Mouse (Mus musculus): Measurements from ENCODE around the gene Pfkm. TPM values are rescaled to one million over a fixed set of nuclear protein-coding genes. Genes with fewer than 3 reads are reported as not detected.

The Pfkm gene
- polyA plus RNA-seq, 1 experiment from 2014 or later: 102 TPM

DNA sequence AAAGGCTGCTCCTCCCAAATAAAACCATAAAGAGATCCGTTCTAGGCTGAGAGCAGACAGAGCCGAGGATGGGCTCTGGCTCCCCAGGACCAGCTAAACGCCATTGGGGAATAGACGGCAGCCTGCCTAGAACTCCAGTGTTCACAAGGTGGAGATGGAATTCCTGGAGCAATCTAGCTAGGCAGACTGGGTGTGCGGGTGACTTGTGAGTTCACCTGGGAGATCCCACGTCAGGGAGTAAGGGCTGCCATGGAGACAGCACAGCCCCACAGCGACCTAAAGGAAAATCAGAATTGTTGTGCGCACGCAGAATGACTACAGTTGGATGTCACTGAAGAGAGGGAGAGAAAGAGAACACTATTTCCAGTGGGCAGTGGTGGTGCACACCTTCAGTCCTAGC is 23.9 kb upstream of the Pfkm start:
- Histone ChIP-seq H3K4me3 (ENCODE audit: low read depth, low read length) (no peak overlapping the region), H3K27ac (ENCODE audit: low read length) (no peak overlapping the region), H3K9ac (ENCODE audit: low read depth, low read length) (no peak overlapping the region), H3K36me3 (ENCODE audit: control insufficient read depth, insufficient read depth, low read length) (peaks cover 29% of the 10 kb centered on the region), H3K9me3 (replicated peaks; ENCODE audit: control insufficient read depth, low read length, poor library complexity, severe bottlenecking) (no peaks in the 10 kb centered on the region), H3K4me2 (ENCODE audit: low read length) (no peak overlapping the region), H3K4me1 (ENCODE audit: control insufficient read depth, insufficient read depth, low read length) (no peaks in the 10 kb centered on the region), H3K27me3 (ENCODE audit: control insufficient read depth, insufficient read depth, low read depth, low read length) (no peaks in the 10 kb centered on the region)
- ATAC-seq: no peak
- 88% methylated on average over 9 of the region's 9 CpGs for WGBS

- no peak for ATAC-seq
- H3K4me1 ChIP-seq (ENCODE audit: control insufficient read depth, insufficient read depth, low read length): no peaks in the 10 kb centered on the region
- H3K9me3 ChIP-seq (replicated peaks; ENCODE audit: control insufficient read depth, low read length, poor library complexity, severe bottlenecking): no peaks in the 10 kb centered on the region
- WGBS: 90% methylated on average over 8 of the region's 8 CpGs
- peaks cover 27% of the 10 kb centered on the region for H3K36me3 ChIP-seq (ENCODE audit: control insufficient read depth, insufficient read depth, low read length)
- no peak overlapping the region for H3K4me2 ChIP-seq (ENCODE audit: low read length)
- no peaks in the 10 kb centered on the region for H3K27me3 ChIP-seq (ENCODE audit: control insufficient read depth, insufficient read depth, low read depth, low read length)
- no peak overlapping the region for H3K9ac ChIP-seq (ENCODE audit: low read depth, low read length)
- H3K27ac ChIP-seq (ENCODE audit: low read length): no peak overlapping the region
- no peak overlapping the region for H3K4me3 ChIP-seq (ENCODE audit: low read depth, low read length)
These were observed 22.7 kb upstream of the Pfkm start for GRCm38 (mm10) chr15:98069566-98070245.

- ATAC-seq: no peak
- no peak overlapping the region for H3K4me3 ChIP-seq (ENCODE audit: low read depth, low read length)
- H3K9ac ChIP-seq (ENCODE audit: low read depth, low read length): no peak overlapping the region
- H3K27ac ChIP-seq (ENCODE audit: low read length): no peak overlapping the region
- no peaks in the 10 kb centered on the region for H3K4me1 ChIP-seq (ENCODE audit: control insufficient read depth, insufficient read depth, low read length)
- 98% methylated on average over 3 of the region's 3 CpGs for WGBS
- no peak overlapping the region for H3K4me2 ChIP-seq (ENCODE audit: low read length)
- H3K36me3 ChIP-seq (ENCODE audit: control insufficient read depth, insufficient read depth, low read length): peaks cover 27% of the 10 kb centered on the region
- no peaks in the 10 kb centered on the region for H3K9me3 ChIP-seq (replicated peaks; ENCODE audit: control insufficient read depth, low read length, poor library complexity, severe bottlenecking)
- no peaks in the 10 kb centered on the region for H3K27me3 ChIP-seq (ENCODE audit: control insufficient read depth, insufficient read depth, low read depth, low read length)
These were observed 22.0 kb upstream of the Pfkm start for GRCm38 (mm10) chr15:98070376-98070775.

DNA sequence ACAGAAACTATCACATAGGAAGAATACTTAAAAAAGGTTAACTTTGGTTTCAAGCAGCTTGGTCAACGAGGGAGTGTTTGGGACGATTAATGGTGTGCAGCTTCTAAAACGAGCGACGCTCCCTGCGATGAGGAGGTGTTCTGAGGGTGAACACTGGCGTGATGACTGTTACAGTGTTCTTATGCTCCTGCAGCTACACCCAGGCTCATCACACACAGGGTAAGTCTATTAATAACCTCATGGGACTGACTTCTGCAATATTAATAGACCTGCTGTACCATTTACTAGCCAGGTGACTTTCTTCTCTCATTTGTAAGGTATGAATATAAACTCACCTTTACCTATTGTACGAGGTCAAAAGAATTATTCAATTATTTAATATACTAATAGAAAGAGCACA is 17.9 kb upstream of the Pfkm start:
- Histone ChIP-seq H3K9ac (ENCODE audit: low read depth, low read length) (no peak overlapping the region), H3K4me2 (ENCODE audit: low read length) (no peak overlapping the region), H3K27ac (ENCODE audit: low read length) (no peak overlapping the region), H3K27me3 (ENCODE audit: control insufficient read depth, insufficient read depth, low read depth, low read length) (no peaks in the 10 kb centered on the region), H3K4me3 (ENCODE audit: low read depth, low read length) (no peak overlapping the region), H3K36me3 (ENCODE audit: control insufficient read depth, insufficient read depth, low read length) (peaks cover 20% of the 10 kb centered on the region), H3K9me3 (replicated peaks; ENCODE audit: control insufficient read depth, low read length, poor library complexity, severe bottlenecking) (no peaks in the 10 kb centered on the region), H3K4me1 (ENCODE audit: control insufficient read depth, insufficient read depth, low read length) (no peaks in the 10 kb centered on the region)
- ATAC-seq: no peak
- 96% methylated on average over 8 of the region's 8 CpGs for WGBS

GRCm38 (mm10) chr15:98075034-98075433 is 17.4 kb upstream of the Pfkm start:
- H3K9me3 ChIP-seq (replicated peaks; ENCODE audit: control insufficient read depth, low read length, poor library complexity, severe bottlenecking): no peaks in the 10 kb centered on the region
- H3K4me1 ChIP-seq (ENCODE audit: control insufficient read depth, insufficient read depth, low read length): no peaks in the 10 kb centered on the region
- H3K4me3 ChIP-seq (ENCODE audit: low read depth, low read length): no peak overlapping the region
- no peaks in the 10 kb centered on the region for H3K27me3 ChIP-seq (ENCODE audit: control insufficient read depth, insufficient read depth, low read depth, low read length)
- no peak overlapping the region for H3K27ac ChIP-seq (ENCODE audit: low read length)
- 87% methylated on average over 16 of the region's 16 CpGs for WGBS
- H3K9ac ChIP-seq (ENCODE audit: low read depth, low read length): no peak overlapping the region
- ATAC-seq: no peak
- no peak overlapping the region for H3K4me2 ChIP-seq (ENCODE audit: low read length)
- H3K36me3 ChIP-seq (ENCODE audit: control insufficient read depth, insufficient read depth, low read length): peaks cover 19% of the 10 kb centered on the region

DNA sequence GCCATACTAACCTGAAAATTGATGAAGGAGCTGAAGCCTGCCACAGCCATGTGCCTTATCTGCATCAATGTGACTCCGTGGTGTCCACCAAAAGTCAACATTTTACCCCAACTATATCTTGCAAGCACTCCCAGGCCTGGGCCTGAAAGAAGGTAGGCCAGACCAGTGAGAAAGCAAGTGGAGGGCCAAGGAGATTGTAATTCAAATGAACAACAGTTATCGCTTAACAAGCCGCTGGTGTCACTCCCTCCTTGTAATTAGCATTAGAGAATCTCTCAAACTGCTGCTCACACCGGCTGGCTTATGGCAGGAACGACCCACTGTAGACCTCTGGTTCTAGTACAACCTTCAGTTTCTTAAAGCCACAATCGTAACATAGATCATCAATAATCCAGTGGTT is 15.5 kb upstream of the Pfkm start:
- peaks cover 16% of the 10 kb centered on the region for H3K36me3 ChIP-seq (ENCODE audit: control insufficient read depth, insufficient read depth, low read length)
- H3K9ac ChIP-seq (ENCODE audit: low read depth, low read length): no peak overlapping the region
- H3K4me1 ChIP-seq (ENCODE audit: control insufficient read depth, insufficient read depth, low read length): no peaks in the 10 kb centered on the region

GRCm38 (mm10) chr15:98088889-98089288 is 3.5 kb upstream of the Pfkm start:
- H3K4me1 ChIP-seq (ENCODE audit: control insufficient read depth, insufficient read depth, low read length): peaks cover 14% of the 10 kb centered on the region
- no peaks in the 10 kb centered on the region for H3K27me3 ChIP-seq (ENCODE audit: control insufficient read depth, insufficient read depth, low read depth, low read length)
- 94% methylated on average over 1 of the region's 1 CpGs for WGBS
- no peak overlapping the region for H3K4me2 ChIP-seq (ENCODE audit: low read length)
- no peaks in the 10 kb centered on the region for H3K36me3 ChIP-seq (ENCODE audit: control insufficient read depth, insufficient read depth, low read length)
- H3K9ac ChIP-seq (ENCODE audit: low read depth, low read length): no peak overlapping the region
- H3K9me3 ChIP-seq (replicated peaks; ENCODE audit: control insufficient read depth, low read length, poor library complexity, severe bottlenecking): no peaks in the 10 kb centered on the region
- H3K4me3 ChIP-seq (ENCODE audit: low read depth, low read length): no peak overlapping the region
- H3K27ac ChIP-seq (ENCODE audit: low read length): no peak overlapping the region
- no peak for ATAC-seq

More for the DNA sequence above, 15.5 kb upstream of the Pfkm start:
- H3K4me3 ChIP-seq (ENCODE audit: low read depth, low read length): no peak overlapping the region
- 85% methylated on average over 6 of the region's 6 CpGs for WGBS
- no peak overlapping the region for H3K4me2 ChIP-seq (ENCODE audit: low read length)
- ATAC-seq: no peak
- H3K9me3 ChIP-seq (replicated peaks; ENCODE audit: control insufficient read depth, low read length, poor library complexity, severe bottlenecking): no peaks in the 10 kb centered on the region
- no peaks in the 10 kb centered on the region for H3K27me3 ChIP-seq (ENCODE audit: control insufficient read depth, insufficient read depth, low read depth, low read length)
- H3K27ac ChIP-seq (ENCODE audit: low read length): no peak overlapping the region

GRCm38 (mm10) chr15:98089421-98090183 is 2.8 kb upstream of the Pfkm start:
- 78% methylated on average over 9 of the region's 9 CpGs for WGBS
- ATAC-seq: no peak

GRCm38 (mm10) chr15:98091841-98092240 is 548 bp upstream of the Pfkm start:
- H3K4me1 ChIP-seq (ENCODE audit: control insufficient read depth, insufficient read depth, low read length): peaks cover 16% of the 10 kb centered on the region
- H3K27ac ChIP-seq (ENCODE audit: low read length): no peak overlapping the region
- H3K4me3 ChIP-seq (ENCODE audit: low read depth, low read length): peak overlapping the region; percentile 8; the same call in 1 of the 2 replicates
- peak overlapping the region; percentile 17; the same call in 1 of the 2 replicates for H3K9ac ChIP-seq (ENCODE audit: low read depth, low read length)
- no peaks in the 10 kb centered on the region for H3K27me3 ChIP-seq (ENCODE audit: control insufficient read depth, insufficient read depth, low read depth, low read length)
- WGBS: 37% methylated on average over 4 of the region's 4 CpGs
- ATAC-seq: no peak
- H3K36me3 ChIP-seq (ENCODE audit: control insufficient read depth, insufficient read depth, low read length): no peaks in the 10 kb centered on the region
- peak overlapping the region; percentile 62 for H3K4me2 ChIP-seq (ENCODE audit: low read length)
- no peaks in the 10 kb centered on the region for H3K9me3 ChIP-seq (replicated peaks; ENCODE audit: control insufficient read depth, low read length, poor library complexity, severe bottlenecking)

More at GRCm38 (mm10) chr15:98089421-98090183, 2.8 kb upstream of the Pfkm start:
- H3K4me3 ChIP-seq (ENCODE audit: low read depth, low read length): no peak overlapping the region
- no peaks in the 10 kb centered on the region for H3K27me3 ChIP-seq (ENCODE audit: control insufficient read depth, insufficient read depth, low read depth, low read length)
- H3K27ac ChIP-seq (ENCODE audit: low read length): no peak overlapping the region
- H3K9me3 ChIP-seq (replicated peaks; ENCODE audit: control insufficient read depth, low read length, poor library complexity, severe bottlenecking): no peaks in the 10 kb centered on the region
- H3K36me3 ChIP-seq (ENCODE audit: control insufficient read depth, insufficient read depth, low read length): no peaks in the 10 kb centered on the region
- H3K4me1 ChIP-seq (ENCODE audit: control insufficient read depth, insufficient read depth, low read length): peaks cover 16% of the 10 kb centered on the region
- no peak overlapping the region for H3K4me2 ChIP-seq (ENCODE audit: low read length)
- H3K9ac ChIP-seq (ENCODE audit: low read depth, low read length): no peak overlapping the region

Measured in midbrain, embryonic 16.5 days (tissue).